Mouse (Mus musculus) fat pad, adult 2 months (tissue): ENCODE measurements around the gene Agrp.

Source experiments
- DNase-seq: peaks from one replicate; pipeline ENCODE4 v3.0.0-alpha.2; 2011; ENCODE audit warnings: low read depth, low spot score; ENCODE audit errors: extremely low read depth

Agrp gene

DNA sequence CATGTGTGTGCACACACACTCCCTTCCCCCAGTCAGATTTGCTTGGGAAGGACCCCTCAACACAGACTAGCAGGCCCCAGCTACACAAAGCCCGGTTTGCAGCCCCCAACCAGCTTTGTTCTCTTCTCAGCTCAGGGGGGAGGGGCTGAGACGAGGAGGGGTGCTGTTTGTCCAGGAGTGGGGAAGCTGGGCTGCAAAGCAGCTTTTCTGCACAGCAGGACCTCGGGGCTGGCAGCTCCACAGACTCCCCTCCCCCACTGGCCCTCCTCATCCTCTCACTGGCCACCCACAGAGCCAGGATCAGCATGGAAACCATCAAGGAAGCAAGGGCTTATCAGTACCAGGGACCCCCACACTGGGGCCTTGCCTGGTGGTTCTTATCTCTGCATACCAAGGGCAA is 116.1 kb downstream of the Agrp start:
- no peak for DNase-seq

DNA sequence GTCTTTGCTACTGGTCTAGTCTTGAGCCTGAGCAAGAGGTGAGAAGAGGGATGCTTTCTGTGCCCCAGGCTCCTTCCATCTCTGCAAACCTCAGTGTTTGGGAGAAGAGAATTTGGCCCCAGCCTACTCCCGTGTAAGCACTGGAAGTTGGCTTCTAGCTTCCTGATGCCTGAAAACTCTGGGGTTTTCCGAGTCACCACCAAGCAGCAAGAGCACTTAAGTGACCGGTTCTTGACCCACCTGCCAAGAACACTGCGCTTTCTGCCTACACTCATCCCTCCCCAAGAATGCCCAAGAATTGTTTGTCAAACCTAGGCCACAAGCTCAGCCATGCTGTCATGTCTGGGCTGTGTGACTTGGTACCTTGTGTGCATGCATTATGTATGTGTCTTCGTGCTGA is 116.7 kb downstream of the Agrp start:
- DNase-seq = no peak

DNA sequence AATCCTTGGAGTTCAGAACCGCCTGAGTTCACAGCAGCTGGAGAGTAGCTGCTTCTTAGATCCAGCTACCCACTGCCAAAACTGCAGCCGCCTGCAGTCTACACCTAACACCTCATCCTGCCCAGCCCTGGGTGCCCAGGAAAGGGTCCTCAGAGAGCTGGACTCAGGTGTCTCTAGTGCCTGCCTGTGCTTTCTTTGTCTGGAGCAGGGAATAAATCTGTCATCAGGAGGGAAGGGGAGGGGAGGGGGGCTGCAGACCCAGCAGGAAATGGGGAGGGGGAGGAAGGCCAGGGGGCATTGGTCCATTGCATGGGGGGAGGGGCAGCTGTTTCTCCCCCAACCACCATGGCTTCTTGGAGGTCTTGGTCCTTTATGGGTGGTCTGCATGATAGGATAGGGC is 117.6 kb downstream of the Agrp start:
- DNase-seq = no peak

DNA sequence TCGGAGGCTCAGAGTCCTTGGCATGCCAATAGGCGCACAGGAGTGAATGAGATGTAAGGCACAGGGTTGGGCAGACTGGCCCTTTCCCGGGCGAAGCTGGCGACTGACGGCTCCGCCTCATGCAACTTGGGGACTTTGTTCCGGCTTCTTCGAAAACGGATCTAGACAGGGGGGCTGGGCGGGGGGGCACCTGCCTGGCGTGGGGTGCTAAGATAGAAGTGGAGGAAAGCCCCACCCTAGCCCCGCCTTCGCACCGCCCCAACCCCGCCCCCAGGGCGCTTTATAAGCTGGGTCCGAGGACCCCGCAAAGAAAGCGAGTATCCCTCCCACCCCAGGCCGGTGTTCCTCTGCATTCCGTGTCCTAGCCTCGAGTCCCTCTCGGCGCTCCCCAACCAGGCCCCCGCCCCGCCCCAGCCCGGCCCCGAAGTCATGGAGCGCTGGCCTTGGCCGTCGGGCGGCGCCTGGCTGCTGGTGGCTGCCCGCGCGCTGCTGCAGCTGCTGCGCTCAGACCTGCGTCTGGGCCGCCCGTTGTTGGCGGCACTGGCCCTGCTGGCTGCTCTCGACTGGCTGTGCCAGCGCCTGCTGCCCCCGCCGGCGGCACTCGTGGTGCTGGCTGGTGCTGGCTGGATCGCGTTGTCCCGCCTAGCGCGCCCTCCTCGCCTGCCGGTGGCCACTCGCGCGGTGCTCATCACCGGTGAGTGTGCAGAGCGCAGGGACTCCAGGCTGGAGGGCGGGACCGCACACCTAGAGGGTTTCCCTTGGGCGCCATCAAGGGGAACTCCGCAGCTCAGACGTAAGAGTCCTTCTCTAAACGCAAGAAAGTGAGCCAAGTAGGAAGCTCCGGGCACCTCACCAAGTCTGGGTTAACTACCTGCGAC is 118.5 kb downstream of the Agrp start, which contains the start of gene Hsd11b2:
Gene Hsd11b2, plus strand, starts transcription at position 320 of the 878 bp plus-strand sequence.
- no peak for DNase-seq

DNA sequence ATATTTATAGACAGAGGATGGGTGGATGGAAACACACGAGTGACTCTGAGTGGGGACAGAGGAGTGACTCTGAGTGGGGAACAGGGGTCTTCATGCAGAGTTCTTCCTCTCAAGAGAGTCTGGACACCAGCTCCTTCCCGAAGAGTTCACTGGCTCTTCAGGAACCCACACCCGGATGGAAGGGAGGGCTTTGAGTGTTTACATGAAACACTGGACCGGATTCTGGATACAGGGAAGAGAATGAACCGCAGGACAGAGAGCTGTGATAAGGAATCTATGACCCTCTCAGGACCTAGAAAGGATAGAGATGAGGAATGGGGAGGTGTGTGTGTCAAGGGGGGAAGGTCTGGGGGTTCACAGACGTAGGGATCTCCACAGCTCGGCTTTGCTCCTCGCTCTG is 119.8 kb downstream of the Agrp start:
- no peak for DNase-seq
